Mouse (Mus musculus) heart, embryonic 15.5 days (tissue): Measurements from ENCODE around the gene Sult5a1. TPM values are rescaled to one million over a fixed set of nuclear protein-coding genes. Genes with fewer than 3 reads are reported as not detected.

Source experiments
- ATAC-seq: fragments of 200-750 bp; cut with Nextera tagmentation; replicated peaks from 2 replicates; pipeline ENCODE4 v1.8.0; 2017; ENCODE audit warnings: low read depth, moderate TSS enrichment; ENCODE audit not compliant: insufficient number of reproducible peaks, insufficient read depth, low FRiP score
- H3K27ac ChIP-seq: fragments of 300-500 bp; sonication (generic); 2 replicates; pipeline ENCODE4 v1.5.1; 2015; ENCODE audit warnings: mild to moderate bottlenecking, inconsistent platforms
- H3K27me3 ChIP-seq: fragments of 300-500 bp; sonication (generic); 2 replicates; pipeline ENCODE4 v1.6.1; 2015; ENCODE audit warnings: inconsistent platforms
- H3K36me3 ChIP-seq: fragments of 300-500 bp; sonication (generic); 2 replicates; pipeline ENCODE4 v1.6.1; 2015; ENCODE audit warnings: mild to moderate bottlenecking, inconsistent platforms
- H3K4me1 ChIP-seq: fragments of 300-500 bp; sonication (generic); replicated peaks from 2 replicates; pipeline ENCODE4 v1.6.1; 2015; ENCODE audit warnings: inconsistent platforms
- H3K4me2 ChIP-seq: fragments of 300-500 bp; sonication (generic); 2 replicates; pipeline ENCODE4 v1.6.1; 2015; ENCODE audit warnings: inconsistent platforms, mild to moderate bottlenecking, moderate library complexity
- H3K4me3 ChIP-seq: fragments of 300-500 bp; sonication (generic); 2 replicates; pipeline ENCODE4 v1.5.1; 2015; ENCODE audit warnings: mild to moderate bottlenecking, inconsistent platforms
- H3K9ac ChIP-seq: fragments of 300-500 bp; sonication (generic); 2 replicates; pipeline ENCODE4 v1.6.1; 2015; ENCODE audit warnings: mild to moderate bottlenecking, inconsistent platforms
- H3K9me3 ChIP-seq: fragments of 300-500 bp; sonication (generic); replicated peaks from 2 replicates; pipeline ENCODE4 v1.6.1; 2016; ENCODE audit warnings: inconsistent platforms
- WGBS: fragments of 180-500 bp; shearing (Covaris S2); methylation state at CpG from one replicate; pipeline ENCODE4 v1.1.7; 2015; ENCODE audit warnings: mixed read lengths; 5-methylcytosine and 5-hydroxymethylcytosine counted together
- microRNA-seq: library from miRNA; unstranded; fragments of <30 nt; microRNA quantifications from one replicate; pipeline ENCODE4, GENCODE M21; 2016
- polyA plus RNA-seq: library from polyadenylated mRNA; unstranded; fragments of >200 nt; fragmentation: Nextera tagmentation; extraction: Ambion mirVana; gene quantifications from 2 replicates; pipeline ENCODE4 v1.2.1, GENCODE M21; 2015

Sult5a1 gene
- polyA plus RNA-seq, 1 experiment from 2014 or later, result 4.6 TPM

DNA sequence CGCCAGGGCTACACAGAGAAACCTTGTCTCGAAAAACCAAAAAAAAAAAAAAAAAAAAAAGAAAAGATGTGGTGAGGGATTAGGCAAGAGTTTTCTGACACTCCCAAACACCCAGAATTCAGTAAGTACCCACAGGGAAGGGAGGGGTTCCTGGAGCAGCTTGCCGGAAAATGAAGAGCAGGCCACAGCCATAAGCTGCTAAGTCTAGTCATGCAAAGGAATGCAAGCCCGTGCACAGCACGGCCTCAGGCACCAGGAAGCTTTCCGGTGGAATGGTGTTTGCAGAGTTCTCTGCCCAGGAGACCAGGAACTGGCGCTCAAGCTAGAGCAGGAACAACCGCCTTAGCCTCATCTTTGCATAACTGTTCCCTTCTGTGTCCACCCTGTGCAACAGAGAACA is 57.8 kb downstream of the Sult5a1 start:
- Histone ChIP-seq H3K4me1 (peaks cover 18% of the 10 kb centered on the region), H3K36me3 (peaks cover 34% of the 10 kb centered on the region), H3K27ac (no peak overlapping the region), H3K4me3 (no peak overlapping the region), H3K27me3 (no peaks in the 10 kb centered on the region), H3K4me2 (no peak overlapping the region), H3K9me3 (no peaks in the 10 kb centered on the region), H3K9ac (no peak overlapping the region)
- 53% methylated on average over 8 of the region's 8 CpGs for WGBS
- no peak for ATAC-seq

- Histone ChIP-seq H3K4me3 (no peak overlapping the region), H3K27ac (no peak overlapping the region), H3K9me3 (no peaks in the 10 kb centered on the region), H3K36me3 (peaks cover 34% of the 10 kb centered on the region), H3K27me3 (no peaks in the 10 kb centered on the region), H3K9ac (no peak overlapping the region), H3K4me1 (peaks cover 4% of the 10 kb centered on the region; the same call in 1 of the 2 replicates), H3K4me2 (no peak overlapping the region)
- WGBS, result 80% methylated on average over 12 of the region's 12 CpGs
- no peak for ATAC-seq
Measured at GRCm38 (mm10) chr8:123097786-123098584, 60.1 kb downstream of the Sult5a1 start.

DNA sequence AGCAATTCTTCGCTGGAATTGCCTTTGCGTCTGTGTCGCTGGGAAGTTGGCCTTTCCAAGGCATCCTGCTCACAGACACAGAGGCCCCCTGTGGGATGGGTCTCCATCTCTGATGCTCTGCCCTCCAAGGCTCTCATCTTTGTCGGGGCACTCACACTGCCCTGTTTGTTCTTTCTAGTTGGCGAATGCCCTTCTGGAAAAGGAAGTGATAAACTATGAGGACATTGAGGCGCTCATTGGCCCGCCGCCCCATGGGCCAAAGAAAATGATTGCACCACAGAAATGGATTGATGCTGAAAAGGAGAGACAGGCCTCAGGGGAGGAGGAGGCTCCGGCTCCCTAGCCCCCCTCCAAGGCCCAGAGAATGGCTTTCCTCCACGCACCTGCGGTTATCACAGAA is 60.9 kb downstream of the Sult5a1 start:
- ATAC-seq, result no peak
- Histone ChIP-seq H3K9ac (no peak overlapping the region), H3K27me3 (no peaks in the 10 kb centered on the region), H3K4me2 (no peak overlapping the region), H3K4me3 (no peak overlapping the region), H3K27ac (no peak overlapping the region), H3K4me1 (peaks cover 4% of the 10 kb centered on the region; the same call in 1 of the 2 replicates), H3K9me3 (no peaks in the 10 kb centered on the region), H3K36me3 (peaks cover 36% of the 10 kb centered on the region)
- 87% methylated on average over 11 of the region's 11 CpGs for WGBS

Small RNAs within 50 kb of the gene (microRNA-seq; reads per million reads assigned to microRNA genes)
- gene Mir7079 (not detected), gene Mir7080 (not detected)

Other genes starting within 250 kb of the Sult5a1 start
- 39.6 and 51.5 TPM in 2 replicates for gene Ankrd11, start 116.0 kb downstream of the Sult5a1 start, polyA plus RNA-seq
- 60.1 and 64.3 TPM in 2 replicates for gene Spg7, start 95.4 kb downstream of the Sult5a1 start, polyA plus RNA-seq
- gene Rpl13, start 56.0 kb downstream of the Sult5a1 start, polyA plus RNA-seq, result 802 and 841 TPM in 2 replicates
- 0.18 and 0.25 TPM in 2 replicates for gene Cpne7, start 40.9 kb downstream of the Sult5a1 start, polyA plus RNA-seq
- 5.9 and 7.1 TPM in 2 replicates for gene Dpep1, start 27.9 kb upstream of the Sult5a1 start, polyA plus RNA-seq
- gene Chmp1a, start 54.4 kb upstream of the Sult5a1 start, polyA plus RNA-seq, result 89.2 and 106 TPM in 2 replicates
- gene Spata33, start 54.5 kb upstream of the Sult5a1 start, polyA plus RNA-seq, result 3.6 and 4.4 TPM in 2 replicates
- gene Cdk10, start 66.5 kb upstream of the Sult5a1 start, polyA plus RNA-seq, result 17.7 and 20.8 TPM in 2 replicates
- gene Spata2l, start 77.9 kb upstream of the Sult5a1 start, polyA plus RNA-seq, result 3.4 and 4.5 TPM in 2 replicates
- gene Zfp276, start 95.9 kb upstream of the Sult5a1 start, polyA plus RNA-seq, result 13.2 and 18.4 TPM in 2 replicates
- gene Vps9d1, start 96.0 kb upstream of the Sult5a1 start, polyA plus RNA-seq, result 19.2 and 22.7 TPM in 2 replicates
- 14.5 and 17.0 TPM in 2 replicates for gene Fanca, start 160.3 kb upstream of the Sult5a1 start, polyA plus RNA-seq
- gene Spire2, start 174.4 kb upstream of the Sult5a1 start, polyA plus RNA-seq, result 0.33 and 1.4 TPM in 2 replicates
- 137 and 144 TPM in 2 replicates for gene Tcf25, start 215.4 kb upstream of the Sult5a1 start, polyA plus RNA-seq
- 0.08 TPM in 1 of 2 replicates, not detected in the other for gene Mc1r, start 248.8 kb upstream of the Sult5a1 start, polyA plus RNA-seq